Mouse (Mus musculus) embryonic fibroblast, embryonic 13.5 days (primary cell): ENCODE results near the gene Snrpb.

Experiments used
- CTCF ChIP-seq: IDR thresholded peaks from 2 replicates; pipeline ENCODE4 v1.5.1; 2011; ENCODE audit warnings: mild to moderate bottlenecking, control low read depth, low read length, moderate library complexity, borderline replicate concordance; ENCODE audit not compliant: insufficient read depth
- POLR2A ChIP-seq: IDR thresholded peaks from 2 replicates; pipeline ENCODE4 v1.6.1; 2011; ENCODE audit warnings: low read depth, mild to moderate bottlenecking, control low read depth, low read length, moderate library complexity

GRCm38 (mm10) chr2:130179507-130180019 is 360 bp upstream of the Snrpb start:
- TF ChIP-seq CTCF (no peak), POLR2A (no peak)
